Mouse (Mus musculus) heart, embryonic 14.5 days (tissue): ENCODE data around the gene Dstn. TPM values are rescaled to one million over a fixed set of nuclear protein-coding genes. Genes with fewer than 3 reads are reported as not detected.

Experiments
- ATAC-seq: fragments of 200-750 bp; cut with Nextera tagmentation; 2 replicates; pipeline ENCODE4 v1.8.0; 2017; ENCODE audit warnings: low read depth, moderate TSS enrichment; ENCODE audit not compliant: insufficient number of reproducible peaks, insufficient read depth, low FRiP score
- H3K27ac ChIP-seq, 2 experiments: fragments of 200-500 bp in 1 of 2; fragments of 300-500 bp in 1 of 2; sonication (generic) in 1 of 2; replicated peaks in 1 of 2; 2 replicates each; pipeline ENCODE4 v1.5.1; 2012 to 2014; ENCODE audit warnings: low read depth in 2 of 2, low read length in 2 of 2, control low read depth in 1 of 2, mild to moderate bottlenecking in 1 of 2, mixed read lengths in 1 of 2; ENCODE audit not compliant: control insufficient read depth in 1 of 2, insufficient read depth in 1 of 2
- H3K27me3 ChIP-seq: fragments of 300-500 bp; sonication (generic); 2 replicates; pipeline ENCODE4 v1.6.1; 2014; ENCODE audit warnings: mild to moderate bottlenecking, low read length, control low read depth; ENCODE audit not compliant: control insufficient read depth, insufficient read depth
- H3K36me3 ChIP-seq: fragments of 300-500 bp; sonication (generic); 2 replicates; pipeline ENCODE4 v1.6.1; 2014; ENCODE audit warnings: mild to moderate bottlenecking, control low read depth, low read length, mixed read lengths; ENCODE audit not compliant: control insufficient read depth, insufficient read depth
- H3K4me1 ChIP-seq, 2 experiments: fragments of 200-500 bp in 1 of 2; fragments of 300-500 bp in 1 of 2; sonication (generic) in 1 of 2; 2 replicates each; pipeline ENCODE4 v1.6.1; 2012 to 2014; ENCODE audit warnings: low read length in 2 of 2, control low read depth in 1 of 2, mixed read lengths in 1 of 2; ENCODE audit not compliant: control insufficient read depth in 2 of 2, insufficient read depth in 2 of 2
- H3K4me2 ChIP-seq: fragments of 300-500 bp; sonication (generic); 2 replicates; pipeline ENCODE4 v1.6.1; 2014; ENCODE audit warnings: mild to moderate bottlenecking, low read length
- H3K4me3 ChIP-seq, 2 experiments: fragments of 200-500 bp in 1 of 2; fragments of 300-500 bp in 1 of 2; sonication (generic) in 1 of 2; 2 replicates each; pipeline ENCODE4 v1.5.1; 2012 to 2014; ENCODE audit warnings: low read length in 2 of 2, mild to moderate bottlenecking in 2 of 2, control low read depth in 1 of 2, low read depth in 1 of 2, moderate library complexity in 1 of 2; ENCODE audit not compliant: control insufficient read depth in 1 of 2, insufficient read depth in 1 of 2
- H3K9ac ChIP-seq: fragments of 300-500 bp; sonication (generic); 2 replicates; pipeline ENCODE4 v1.6.1; 2014; ENCODE audit warnings: mild to moderate bottlenecking, low read length
- H3K9me3 ChIP-seq: fragments of 300-500 bp; sonication (generic); 2 replicates; pipeline ENCODE4 v1.6.1; 2016; ENCODE audit warnings: low read length, control low read depth; ENCODE audit not compliant: control insufficient read depth
- WGBS: fragments of 180-500 bp; shearing (Covaris S2); extraction: QIAGEN DNeasy Blood & Tissue Kit; methylation state at CpG from one replicate; pipeline ENCODE4 v1.1.7; 2014; 5-methylcytosine and 5-hydroxymethylcytosine counted together
- polyA plus RNA-seq: library from polyadenylated mRNA; unstranded; fragments of >200 nt; fragmentation: Nextera tagmentation; extraction: Ambion mirVana; gene quantifications from 2 replicates; pipeline ENCODE4 v1.2.1, GENCODE M21; 2014

Gene Dstn
- polyA plus RNA-seq, 1 experiment from 2014 or later = 1,027 TPM

- Histone ChIP-seq H3K27me3 (no peaks in the 10 kb centered on the region), H3K4me2 (no peak overlapping the region), H3K4me1 (peaks cover 0 to 7% of the 10 kb centered on the region in 2 experiments; a peak in 1 of 4 replicates), H3K4me3 (no peak overlapping the region), H3K27ac (no peak overlapping the region), H3K36me3 (peaks cover 48% of the 10 kb centered on the region), H3K9me3 (no peaks in the 10 kb centered on the region), H3K9ac (no peak overlapping the region)
- WGBS = 85% methylated on average over 8 of the region's 8 CpGs
- ATAC-seq = no peak
Observed at GRCm38 (mm10) chr2:143978444-143979147, 63.5 kb downstream of the Dstn start.

- peaks cover 0 to 7% of the 10 kb centered on the region in 2 experiments; a peak in 1 of 4 replicates for H3K4me1 ChIP-seq
- H3K27ac ChIP-seq = no peak overlapping the region
- no peak for ATAC-seq
- no peaks in the 10 kb centered on the region for H3K9me3 ChIP-seq
- H3K4me3 ChIP-seq = no peak overlapping the region
- no peak overlapping the region for H3K4me2 ChIP-seq
- WGBS = 31% methylated on average over 6 of the region's 6 CpGs
- H3K36me3 ChIP-seq = peaks cover 55% of the 10 kb centered on the region
- no peaks in the 10 kb centered on the region for H3K27me3 ChIP-seq
- H3K9ac ChIP-seq = no peak overlapping the region
Observed at GRCm38 (mm10) chr2:143980781-143981398, 65.8 kb downstream of the Dstn start.

- Histone ChIP-seq H3K9me3 (no peaks in the 10 kb centered on the region), H3K36me3 (peaks cover 59% of the 10 kb centered on the region), H3K27ac (no peak overlapping the region), H3K4me1 (peaks cover 0 to 7% of the 10 kb centered on the region in 2 experiments; a peak in 1 of 4 replicates), H3K27me3 (no peaks in the 10 kb centered on the region), H3K4me2 (no peak overlapping the region), H3K4me3 (no peak overlapping the region), H3K9ac (no peak overlapping the region)
- ATAC-seq = no peak
- WGBS = 84% methylated on average over 4 of the region's 4 CpGs
Observed at GRCm38 (mm10) chr2:143982152-143982551, 67.0 kb downstream of the Dstn start.

GRCm38 (mm10) chr2:143982901-143983300 is 67.8 kb downstream of the Dstn start:
- H3K36me3 ChIP-seq = peaks cover 67% of the 10 kb centered on the region

GRCm38 (mm10) chr2:143983482-143983881 is 68.4 kb downstream of the Dstn start:
- no peak overlapping the region for H3K4me2 ChIP-seq
- peaks cover 65% of the 10 kb centered on the region for H3K36me3 ChIP-seq
- H3K9me3 ChIP-seq = no peaks in the 10 kb centered on the region
- no peak overlapping the region for H3K27ac ChIP-seq
- WGBS = 54% methylated on average over 2 of the region's 2 CpGs
- no peak for ATAC-seq
- H3K4me3 ChIP-seq = no peak overlapping the region
- H3K27me3 ChIP-seq = no peaks in the 10 kb centered on the region
- no peak overlapping the region for H3K9ac ChIP-seq
- peaks cover 0 to 7% of the 10 kb centered on the region in 2 experiments; a peak in 1 of 4 replicates for H3K4me1 ChIP-seq

More at GRCm38 (mm10) chr2:143982901-143983300, 67.8 kb downstream of the Dstn start:
- Histone ChIP-seq H3K9ac (no peak overlapping the region), H3K4me2 (no peak overlapping the region), H3K27ac (no peak overlapping the region), H3K9me3 (no peaks in the 10 kb centered on the region), H3K27me3 (no peaks in the 10 kb centered on the region), H3K4me3 (no peak overlapping the region), H3K4me1 (peaks cover 0 to 7% of the 10 kb centered on the region in 2 experiments; a peak in 1 of 4 replicates)
- 34% methylated on average over 3 of the region's 3 CpGs for WGBS
- ATAC-seq = no peak

GRCm38 (mm10) chr2:143987485-143987884 is 72.4 kb downstream of the Dstn start:
- Histone ChIP-seq H3K4me2 (no peak overlapping the region), H3K4me3 (no peak overlapping the region), H3K4me1 (peaks cover 8 to 22% of the 10 kb centered on the region in 2 experiments), H3K27ac (no peak overlapping the region), H3K9me3 (no peaks in the 10 kb centered on the region), H3K27me3 (no peaks in the 10 kb centered on the region), H3K9ac (no peak overlapping the region), H3K36me3 (peaks cover 54% of the 10 kb centered on the region)
- WGBS = 75% methylated on average over 2 of the region's 2 CpGs
- no peak for ATAC-seq

- no peak overlapping the region for H3K9ac ChIP-seq
- no peak overlapping the region for H3K4me3 ChIP-seq
- H3K9me3 ChIP-seq = no peaks in the 10 kb centered on the region
- H3K36me3 ChIP-seq = peaks cover 53% of the 10 kb centered on the region
- H3K4me2 ChIP-seq = no peak overlapping the region
- no peak overlapping the region for H3K27ac ChIP-seq
- no peak for ATAC-seq
- peaks cover 11 to 26% of the 10 kb centered on the region in 2 experiments for H3K4me1 ChIP-seq
- WGBS = 95% methylated on average over 3 of the region's 3 CpGs
- no peaks in the 10 kb centered on the region for H3K27me3 ChIP-seq
Observed at GRCm38 (mm10) chr2:143988016-143988415, 72.9 kb downstream of the Dstn start.
